Mouse (Mus musculus): ENCODE measurements around the gene Gxylt1. TPM values are rescaled to one million over a fixed set of nuclear protein-coding genes. Genes with fewer than 3 reads are reported as not detected.

The Gxylt1 gene
- total RNA-seq, 1 experiment from 2014 or later: 24.7 TPM

- ATAC-seq (replicated peaks in 1 of 2; ENCODE audit: insufficient read depth in 1 of 2, low FRiP score in 2 of 2, low TSS enrichment in 1 of 2, low read depth in 1 of 2, poor library complexity in 2 of 2, severe bottlenecking in 2 of 2): peak; percentile 69 to 76; a peak in 3 of 4 replicates
These were observed 52.5 kb downstream of the Gxylt1 start for GRCm38 (mm10) chr15:93222475-93222874.

GRCm38 (mm10) chr15:93212617-93213016 lies 62.4 kb downstream of the Gxylt1 start:
- ATAC-seq (replicated peaks in 1 of 2; ENCODE audit: insufficient read depth in 1 of 2, low FRiP score in 2 of 2, low TSS enrichment in 1 of 2, low read depth in 1 of 2, poor library complexity in 2 of 2, severe bottlenecking in 2 of 2): no peak

GRCm38 (mm10) chr15:93204861-93205260 lies 70.1 kb downstream of the Gxylt1 start:
- no peak for ATAC-seq (replicated peaks in 1 of 2; ENCODE audit: insufficient read depth in 1 of 2, low FRiP score in 2 of 2, low TSS enrichment in 1 of 2, low read depth in 1 of 2, poor library complexity in 2 of 2, severe bottlenecking in 2 of 2)

GRCm38 (mm10) chr15:93201956-93202355 lies 73.0 kb downstream of the Gxylt1 start:
- ATAC-seq (replicated peaks in 1 of 2; ENCODE audit: insufficient read depth in 1 of 2, low FRiP score in 2 of 2, low TSS enrichment in 1 of 2, low read depth in 1 of 2, poor library complexity in 2 of 2, severe bottlenecking in 2 of 2): no peak

GRCm38 (mm10) chr15:93191387-93192145 lies 83.4 kb downstream of the Gxylt1 start:
- no peak for ATAC-seq (replicated peaks in 1 of 2; ENCODE audit: insufficient read depth in 1 of 2, low FRiP score in 2 of 2, low TSS enrichment in 1 of 2, low read depth in 1 of 2, poor library complexity in 2 of 2, severe bottlenecking in 2 of 2)

Other genes starting within 250 kb of the Gxylt1 start
- 26.6 and 28.4 TPM in 2 replicates for gene Yaf2, start 61.8 kb upstream of the Gxylt1 start, total RNA-seq (2017)
- gene Zcrb1, start 123.2 kb upstream of the Gxylt1 start, total RNA-seq (2017): 97.8 and 118 TPM in 2 replicates
- 33.3 and 36.1 TPM in 2 replicates for gene Pphln1, start 123.2 kb upstream of the Gxylt1 start, total RNA-seq (2017)

Measured in hematopoietic stem cell, adult 5-6 weeks (primary cell).